Comparison of ENCODE assay signal across 26 mouse cellular contexts in genomic region chr6:38743351-38743750, GRCm38 (mm10).
"Had no signal": no experiment of that assay in that cellular context is flagged by ENCODE, and none has a peak within 500 bp of the region (broad histone marks: within the 10 kb centered on the region; RNA-seq: fewer than 3 reads in every experiment).

No protein-coding gene starts in this region.

- ATAC-seq: forebrain, embryonic 16.5 days; hindbrain, postnatal 0 days; intestine, embryonic 15.5 days had no signal

- H3K9me3 ChIP-seq: heart, embryonic 13.5 days; heart, embryonic 15.5 days; hindbrain, embryonic 13.5 days; hindbrain, embryonic 15.5 days; intestine, embryonic 15.5 days; kidney, embryonic 15.5 days; limb, embryonic 13.5 days; limb, embryonic 15.5 days had no signal

- H3K4me2 ChIP-seq: heart, embryonic 11.5 days; heart, embryonic 13.5 days; heart, embryonic 15.5 days; hindbrain, embryonic 13.5 days; hindbrain, embryonic 15.5 days; intestine, embryonic 15.5 days; kidney, embryonic 15.5 days; limb, embryonic 13.5 days; limb, embryonic 15.5 days had no signal

- H3K27ac ChIP-seq: gastrocnemius, adult 2 months; heart, adult 2 months; heart, embryonic 13.5 days; heart, embryonic 15.5 days; hindbrain, embryonic 13.5 days; hindbrain, embryonic 15.5 days; hindbrain, postnatal 0 days; intestine, embryonic 15.5 days; kidney, embryonic 15.5 days; kidney, postnatal 0 days; limb, embryonic 13.5 days; limb, embryonic 15.5 days had no signal

- DNase-seq: gastrocnemius, adult 2 months; gastrocnemius, postnatal 10 days; gastrocnemius, postnatal 25 days; heart, adult 2 months; heart, postnatal 14 days; heart, postnatal 36 days; kidney, adult 11 months; kidney, adult 2 months; kidney, adult 9 months; kidney, postnatal 14 days; kidney, postnatal 36 days; layer of hippocampus, adult 9-11 months; layer of hippocampus, postnatal 36 days; left cerebral cortex, postnatal 4 days had no signal

- H3K4me1 ChIP-seq: heart, embryonic 15.5 days; hindbrain, embryonic 13.5 days; hindbrain, embryonic 15.5 days; intestine, embryonic 15.5 days; kidney, embryonic 15.5 days; limb, embryonic 15.5 days had no signal

- H3K27me3 ChIP-seq: heart, embryonic 13.5 days; heart, embryonic 15.5 days; hindbrain, embryonic 13.5 days; hindbrain, embryonic 15.5 days; intestine, embryonic 15.5 days; kidney, embryonic 15.5 days; limb, embryonic 13.5 days; limb, embryonic 15.5 days had no signal

- H3K9ac ChIP-seq: heart, embryonic 13.5 days; heart, embryonic 15.5 days; hindbrain, embryonic 13.5 days; hindbrain, embryonic 15.5 days; intestine, embryonic 15.5 days; kidney, embryonic 15.5 days; limb, embryonic 13.5 days; limb, embryonic 15.5 days had no signal

- H3K4me3 ChIP-seq: gastrocnemius, adult 2 months; heart, adult 2 months; heart, embryonic 13.5 days; heart, embryonic 15.5 days; hindbrain, embryonic 13.5 days; hindbrain, embryonic 15.5 days; intestine, embryonic 15.5 days; kidney, embryonic 15.5 days; limb, embryonic 13.5 days; limb, embryonic 15.5 days had no signal
